Mouse (Mus musculus) C2C12 (cell line): ENCODE data around the gene A930009A15Rik. TPM values are rescaled to one million over a fixed set of nuclear protein-coding genes. Genes with fewer than 3 reads are reported as not detected.

Experiments
- H3K27me3 ChIP-seq: one replicate; pipeline ENCODE4 v1.6.1; 2011; ENCODE audit not compliant: control insufficient read depth, insufficient read depth, insufficient read length
- H3K36me3 ChIP-seq: one replicate; pipeline ENCODE4 v1.6.1; 2011; ENCODE audit not compliant: control insufficient read depth, insufficient read depth
- H3K4me3 ChIP-seq: one replicate; pipeline ENCODE4 v1.5.1; 2011; ENCODE audit warnings: mild to moderate bottlenecking, control low read depth; ENCODE audit not compliant: poor library complexity, insufficient read depth, severe bottlenecking
- H3K79me2 ChIP-seq: one replicate; pipeline ENCODE4 v1.6.1; 2011; ENCODE audit not compliant: control insufficient read depth, insufficient read depth
- H3K79me3 ChIP-seq: one replicate; pipeline ENCODE4 v1.6.1; 2011; ENCODE audit warnings: low read depth, control low read depth
- H3ac ChIP-seq: one replicate; pipeline ENCODE3; 2011; ENCODE audit warnings: low read depth; ENCODE audit not compliant: control insufficient read depth, insufficient read length
- CEBPB ChIP-seq: IDR thresholded peaks from one replicate; pipeline ENCODE4 v1.6.1; 2011; ENCODE audit warnings: low read depth, mild to moderate bottlenecking, control low read depth, moderate library complexity
- CTCF ChIP-seq: IDR thresholded peaks from one replicate; pipeline ENCODE4 v1.5.1; 2011; ENCODE audit not compliant: control insufficient read depth, insufficient read depth, insufficient read length
- FOSL1 ChIP-seq: IDR thresholded peaks from one replicate; pipeline ENCODE4 v1.8.0; 2011; ENCODE audit warnings: mild to moderate bottlenecking, low read length; ENCODE audit not compliant: poor library complexity, insufficient read depth, severe bottlenecking
- MAX ChIP-seq: IDR thresholded peaks from one replicate; pipeline ENCODE4 v1.6.1; 2011; ENCODE audit warnings: mild to moderate bottlenecking, control low read depth
- MYOD1 ChIP-seq: IDR thresholded peaks from one replicate; pipeline ENCODE4 v1.6.1; 2011; ENCODE audit warnings: low read depth; ENCODE audit not compliant: control insufficient read depth, insufficient read length
- MYOG ChIP-seq: IDR thresholded peaks from one replicate; pipeline ENCODE4 v1.6.1; 2011; ENCODE audit not compliant: control insufficient read depth, insufficient read length; ENCODE audit errors: extremely low read depth
- USF1 ChIP-seq: IDR thresholded peaks from one replicate; pipeline ENCODE4 v1.6.1; 2011; ENCODE audit warnings: low read depth, mild to moderate bottlenecking, control low read depth, moderate library complexity
- polyA plus RNA-seq: library from polyadenylated mRNA; unstranded; fragments of >200 nt; fragmentation: generic; extraction: Trizol; gene quantifications from one replicate; pipeline ENCODE4 v1.2.1, GENCODE M21; 2012; ENCODE audit warnings: missing spikeins

Gene A930009A15Rik
- polyA plus RNA-seq, 1 experiment, result not detected

GRCm38 (mm10) chr10:115623956-115624671, 54.3 kb downstream of the A930009A15Rik start:
- no peak for TF ChIP-seq MYOD1
- no peak for TF ChIP-seq MYOG
- no peak for TF ChIP-seq CEBPB
- TF ChIP-seq MAX, result no peak
- TF ChIP-seq USF1, result no peak
- no peak for TF ChIP-seq CTCF
- TF ChIP-seq FOSL1, result no peak
- H3K79me2 ChIP-seq, result no peaks in the 10 kb centered on the region
- H3K79me3 ChIP-seq, result no peaks in the 10 kb centered on the region
- H3K27me3 ChIP-seq, result peaks cover 3% of the 10 kb centered on the region
- H3K4me3 ChIP-seq, result no peak overlapping the region
- no peaks in the 10 kb centered on the region for H3K36me3 ChIP-seq
- no peak overlapping the region for H3ac ChIP-seq

- Histone ChIP-seq H3ac (no peak overlapping the region), H3K79me2 (no peaks in the 10 kb centered on the region), H3K27me3 (peaks cover 3% of the 10 kb centered on the region), H3K79me3 (no peaks in the 10 kb centered on the region), H3K36me3 (no peaks in the 10 kb centered on the region), H3K4me3 (no peak overlapping the region)
- TF ChIP-seq MYOD1 (no peak), CEBPB (no peak), MYOG (no peak)
These were observed 55.2 kb downstream of the A930009A15Rik start for GRCm38 (mm10) chr10:115624957-115625356.

- Histone ChIP-seq H3ac (no peak overlapping the region), H3K4me3 (no peak overlapping the region), H3K27me3 (no peaks in the 10 kb centered on the region), H3K79me3 (no peaks in the 10 kb centered on the region), H3K36me3 (no peaks in the 10 kb centered on the region), H3K79me2 (no peaks in the 10 kb centered on the region)
- TF ChIP-seq CEBPB (no peak), FOSL1 (no peak), MAX (no peak), USF1 (no peak), MYOG (no peak), CTCF (no peak), MYOD1 (no peak)
These were observed 56.9 kb downstream of the A930009A15Rik start for GRCm38 (mm10) chr10:115626678-115627077.

Other genes starting within 250 kb of the A930009A15Rik start
- gene Tmem19, start 207.5 kb upstream of the A930009A15Rik start, polyA plus RNA-seq, result 16.6 TPM
- gene Thap2, start 185.5 kb upstream of the A930009A15Rik start, polyA plus RNA-seq, result 4.8 TPM
- gene Zfc3h1, start 185.0 kb upstream of the A930009A15Rik start, polyA plus RNA-seq, result 5.9 TPM
- gene Lgr5, start 17.8 kb downstream of the A930009A15Rik start, polyA plus RNA-seq, result 0.04 TPM
- gene Tspan8, start 246.8 kb downstream of the A930009A15Rik start, polyA plus RNA-seq, result 0.47 TPM